Mouse (Mus musculus) small intestine, adult 2 months (tissue): ENCODE measurements around the gene Shkbp1.

Experiments used
- CTCF ChIP-seq: fragments of 200-500 bp; IDR thresholded peaks from 2 replicates; pipeline ENCODE4 v1.5.1; 2012; ENCODE audit warnings: low read depth, mild to moderate bottlenecking, control low read depth, inconsistent platforms, low read length, moderate library complexity, mixed read lengths; ENCODE audit not compliant: insufficient replicate concordance, insufficient read length; ENCODE audit errors: extremely low read depth
- POLR2A ChIP-seq: fragments of 200-500 bp; IDR thresholded peaks from 2 replicates; pipeline ENCODE4 v1.6.1; 2012; ENCODE audit warnings: low read depth, mild to moderate bottlenecking, control low read depth, inconsistent platforms, low read length, moderate library complexity

DNA sequence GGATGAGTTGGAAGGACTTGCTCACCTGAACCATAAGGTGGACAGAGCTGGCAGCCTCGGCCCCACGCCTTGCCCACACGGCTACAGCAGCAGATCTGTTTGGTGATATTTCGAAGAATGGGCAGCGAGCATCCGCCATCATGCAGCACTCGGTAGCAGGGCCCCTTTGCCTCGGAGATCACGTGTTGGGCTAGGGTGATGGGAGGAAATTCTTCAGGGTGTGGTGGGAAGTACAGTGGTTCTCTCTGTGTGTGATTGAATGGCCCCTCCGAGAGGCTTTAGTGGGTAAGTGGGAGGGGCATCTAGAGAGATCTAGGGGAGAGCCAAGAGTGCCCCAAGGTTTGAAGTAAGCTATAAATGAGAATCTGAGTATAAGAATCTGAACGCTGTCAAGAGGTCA is 27.7 kb downstream of the Shkbp1 start:
- TF ChIP-seq CTCF = no peak
- TF ChIP-seq POLR2A = no peak
